Mouse (Mus musculus) liver, adult 2 months (tissue): ENCODE data around the gene Slc7a1. TPM values are rescaled to one million over a fixed set of nuclear protein-coding genes. Genes with fewer than 3 reads are reported as not detected.

Experiments
- DNase-seq: peaks from one replicate; pipeline ENCODE4 v3.0.0-alpha.2; 2011; ENCODE audit warnings: low read depth, low spot score; ENCODE audit errors: extremely low read depth
- H3K27ac ChIP-seq: fragments of 200-500 bp; replicated peaks from 2 replicates; pipeline ENCODE4 v1.5.1; 2012; ENCODE audit warnings: low read depth, mild to moderate bottlenecking, control low read depth, inconsistent platforms, low read length; ENCODE audit not compliant: insufficient read depth
- H3K27me3 ChIP-seq: fragments of 200-500 bp; 2 replicates; pipeline ENCODE4 v1.6.1; 2012; ENCODE audit warnings: mild to moderate bottlenecking, moderate library complexity, low read length, inconsistent platforms; ENCODE audit not compliant: control insufficient read depth, insufficient read depth
- H3K36me3 ChIP-seq: fragments of 200-500 bp; 2 replicates; pipeline ENCODE4 v1.6.1; 2012; ENCODE audit warnings: low read length, inconsistent platforms; ENCODE audit not compliant: control insufficient read depth, insufficient read depth
- H3K4me1 ChIP-seq: fragments of 200-500 bp; 2 replicates; pipeline ENCODE4 v1.6.1; 2011; ENCODE audit warnings: low read length; ENCODE audit not compliant: control insufficient read depth, insufficient read depth
- H3K4me3 ChIP-seq: fragments of 200-500 bp; 2 replicates; pipeline ENCODE4 v1.5.1; 2011; ENCODE audit warnings: low read depth, mild to moderate bottlenecking, control low read depth, low read length, moderate library complexity; ENCODE audit not compliant: insufficient read depth
- H3K79me2 ChIP-seq: fragments of 200-500 bp; 2 replicates; pipeline ENCODE4 v1.6.1; 2012; ENCODE audit warnings: inconsistent platforms, mild to moderate bottlenecking, low read length, moderate library complexity; ENCODE audit not compliant: control insufficient read depth, insufficient read depth
- H3K9ac ChIP-seq: fragments of 200-500 bp; 2 replicates; pipeline ENCODE4 v1.6.1; 2012; ENCODE audit warnings: low read depth, mild to moderate bottlenecking, control low read depth, inconsistent platforms, low read length
- CTCF ChIP-seq: fragments of 200-500 bp; IDR thresholded peaks from 2 replicates; pipeline ENCODE4 v1.5.1; 2011; ENCODE audit warnings: low read depth, low read length, control low read depth
- POLR2A ChIP-seq: fragments of 200-500 bp; IDR thresholded peaks from 2 replicates; pipeline ENCODE4 v1.6.1; 2011; ENCODE audit warnings: low read length, control low read depth; ENCODE audit not compliant: insufficient read depth; ENCODE audit errors: extremely low read depth
- WGBS: fragments of 180-500 bp; shearing (Covaris S2); methylation state at CpG from one replicate; pipeline ENCODE4 v1.1.7; 2018; 5-methylcytosine and 5-hydroxymethylcytosine counted together
- polyA plus RNA-seq: library from polyadenylated mRNA; depleted of rRNA; stranded (reverse); fragments of >200 nt; gene quantifications from 2 replicates; pipeline ENCODE4 v1.2.3, GENCODE M21; 2012
- total RNA-seq: library from RNA; depleted of rRNA; stranded (reverse); fragments of >200 nt; gene quantifications from 2 replicates; pipeline ENCODE4 v1.2.3, GENCODE M21; 2014

Slc7a1 gene
- total and polyA plus RNA-seq, 2 experiments: 0.18 to 0.23 TPM

GRCm38 (mm10) chr5:148371375-148371774 lies 28.3 kb downstream of the Slc7a1 start:
- no peaks in the 10 kb centered on the region for H3K36me3 ChIP-seq
- H3K79me2 ChIP-seq: no peaks in the 10 kb centered on the region
- H3K4me3 ChIP-seq: no peak overlapping the region
- DNase-seq: no peak
- no peak for TF ChIP-seq POLR2A
- TF ChIP-seq CTCF: no peak
- 93% methylated on average over 9 of the region's 9 CpGs for WGBS
- H3K27me3 ChIP-seq: no peaks in the 10 kb centered on the region
- no peak overlapping the region for H3K27ac ChIP-seq
- H3K9ac ChIP-seq: no peak overlapping the region
- H3K4me1 ChIP-seq: no peaks in the 10 kb centered on the region

- Histone ChIP-seq H3K79me2 (no peaks in the 10 kb centered on the region), H3K4me1 (no peaks in the 10 kb centered on the region), H3K4me3 (no peak overlapping the region), H3K27ac (no peak overlapping the region), H3K27me3 (no peaks in the 10 kb centered on the region), H3K36me3 (no peaks in the 10 kb centered on the region), H3K9ac (no peak overlapping the region)
- no peak for DNase-seq
- WGBS: 100% methylated on average over 1 of the region's 1 CpGs
- TF ChIP-seq CTCF: peak; percentile 59
- TF ChIP-seq POLR2A: no peak
Measured at GRCm38 (mm10) chr5:148370624-148371023, 29.1 kb downstream of the Slc7a1 start.

DNA sequence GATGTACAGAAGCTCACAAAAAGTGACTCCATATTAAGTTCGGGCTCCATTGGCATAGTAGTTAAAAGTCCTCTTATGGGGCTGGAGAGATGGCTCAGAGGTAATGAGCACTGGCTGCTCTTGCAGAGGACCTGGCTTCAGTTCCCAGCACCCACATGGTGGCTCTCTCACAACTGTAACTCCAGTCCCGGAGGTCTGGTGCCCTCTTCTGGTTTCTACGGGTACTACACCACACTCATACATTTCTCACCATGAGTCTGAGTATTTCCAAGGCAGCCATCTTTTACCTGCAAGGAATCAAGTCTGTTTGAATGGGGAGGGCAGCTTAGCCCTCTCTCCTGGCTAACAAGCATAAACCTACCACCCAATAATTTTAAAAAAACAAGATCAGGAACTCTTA lies 30.5 kb downstream of the Slc7a1 start:
- no peaks in the 10 kb centered on the region for H3K36me3 ChIP-seq
- no peak for DNase-seq
- H3K27me3 ChIP-seq: no peaks in the 10 kb centered on the region
- no peaks in the 10 kb centered on the region for H3K79me2 ChIP-seq
- 92% methylated on average over 3 of the region's 3 CpGs for WGBS
- no peak for TF ChIP-seq POLR2A
- 0 out of 2 replicates have a peak, but pooled peaks have one; percentile 14 for TF ChIP-seq CTCF
- H3K4me3 ChIP-seq: no peak overlapping the region
- no peaks in the 10 kb centered on the region for H3K4me1 ChIP-seq
- no peak overlapping the region for H3K9ac ChIP-seq
- no peak overlapping the region for H3K27ac ChIP-seq

GRCm38 (mm10) chr5:148367816-148368215 lies 31.9 kb downstream of the Slc7a1 start:
- no peaks in the 10 kb centered on the region for H3K27me3 ChIP-seq
- H3K9ac ChIP-seq: no peak overlapping the region
- H3K36me3 ChIP-seq: no peaks in the 10 kb centered on the region
- DNase-seq: no peak
- no peaks in the 10 kb centered on the region for H3K4me1 ChIP-seq
- TF ChIP-seq CTCF (no peak), POLR2A (no peak)
- H3K27ac ChIP-seq: no peak overlapping the region
- no peak overlapping the region for H3K4me3 ChIP-seq
- H3K79me2 ChIP-seq: no peaks in the 10 kb centered on the region
- WGBS: 88% methylated on average over 3 of the region's 3 CpGs

- 94% methylated on average over 9 of the region's 9 CpGs for whole genome bisulfite sequencing
- Histone ChIP-seq H3K4me3 (no peak overlapping the region), H3K79me2 (no peaks in the 10 kb centered on the region), H3K36me3 (no peaks in the 10 kb centered on the region), H3K27me3 (no peaks in the 10 kb centered on the region), H3K4me1 (no peaks in the 10 kb centered on the region), H3K9ac (no peak overlapping the region), H3K27ac (no peak overlapping the region)
- no peak for DNase-seq
- TF ChIP-seq CTCF (no peak), POLR2A (no peak)
Measured at GRCm38 (mm10) chr5:148366455-148366854, 33.2 kb downstream of the Slc7a1 start.

DNA sequence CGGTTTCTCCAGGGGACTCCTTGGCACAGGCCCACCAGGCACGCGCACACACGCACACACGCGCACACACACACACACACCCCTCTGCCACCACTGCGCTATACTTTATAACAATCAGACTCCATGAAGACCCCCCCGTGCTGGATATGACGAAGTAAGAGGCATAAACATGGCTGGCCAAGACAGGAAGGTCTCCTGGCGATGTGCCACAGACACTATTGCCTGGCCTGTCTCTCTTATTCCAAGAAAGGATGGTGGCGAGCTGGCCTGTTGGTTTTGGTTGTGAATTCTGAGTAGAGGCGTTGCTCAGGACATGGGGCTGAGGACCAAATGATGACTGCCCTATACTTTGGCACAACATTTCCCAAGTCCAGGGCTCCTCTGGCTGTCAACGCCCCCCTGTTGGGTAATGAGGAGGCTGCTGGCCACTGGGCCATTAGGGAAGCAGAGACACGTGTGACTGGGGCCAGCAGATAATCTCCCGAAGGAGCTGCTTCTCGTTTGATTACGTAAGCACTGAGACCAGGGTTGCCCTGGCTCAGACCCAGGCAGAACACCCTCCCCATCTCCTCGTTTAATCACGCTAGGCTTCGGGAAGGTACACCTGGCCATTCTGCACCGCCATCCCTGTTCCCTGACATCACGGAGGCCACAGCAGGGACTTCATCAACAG lies 36.1 kb downstream of the Slc7a1 start:
- H3K36me3 ChIP-seq: no peaks in the 10 kb centered on the region
- no peak overlapping the region for H3K4me3 ChIP-seq
- no peaks in the 10 kb centered on the region for H3K4me1 ChIP-seq
- H3K79me2 ChIP-seq: no peaks in the 10 kb centered on the region
- WGBS: 83% methylated on average over 22 of the region's 22 CpGs
- H3K27me3 ChIP-seq: no peaks in the 10 kb centered on the region
- no peak for DNase-seq
- TF ChIP-seq POLR2A: no peak
- no peak for TF ChIP-seq CTCF
- no peak overlapping the region for H3K27ac ChIP-seq
- no peak overlapping the region for H3K9ac ChIP-seq
